Mouse (Mus musculus): ENCODE measurements around the gene Slc4a1ap. TPM values are rescaled to one million over a fixed set of nuclear protein-coding genes. Genes with fewer than 3 reads are reported as not detected.
"Not testable (repeated sequence)": the region's sequence is repeated elsewhere in the genome, so short reads cannot be mapped to it uniquely, and the experiment has no call there.

Slc4a1ap gene
- total and polyA plus RNA-seq, 3 experiments, result 20.7 to 54.4 (median 46.6) TPM

- Histone ChIP-seq H3K4me1 (ENCODE audit: insufficient read depth, low read depth, low read length) (peaks cover 24% of the 10 kb centered on the region), H3K36me3 (replicated peaks) (peaks cover 38% of the 10 kb centered on the region), H3K4me3 (ENCODE audit: low read depth, low read length) (peak within 1 kb of the TSS; percentile 85), H3K27me3 (ENCODE audit: insufficient read depth, low read length) (peaks cover 14% of the 10 kb centered on the region), H3K9me3 (replicated peaks) (0 out of 2 replicates have a peak, but pooled peaks cover 3% of the 10 kb centered on the region)
- DNase-seq (ENCODE audit: low spot score), result peak; percentile 100
- peak; percentile 100 for ATAC-seq (ENCODE audit: extremely low read depth, insufficient number of reproducible peaks, low FRiP score, poor library complexity, severe bottlenecking)
- no peak for TF ChIP-seq POLR2AphosphoS5 (IDR thresholded peaks at IDR 0.05; ENCODE audit: insufficient replicate concordance, low read depth, low read length)
- no peak for TF ChIP-seq TAL1 (conservative IDR thresholded peaks at IDR 0.05; ENCODE audit: low read depth, low read length)
- TF ChIP-seq GATA1 (IDR thresholded peaks at IDR 0.05; ENCODE audit: borderline replicate concordance, low read length), result no peak
- no peak for TF ChIP-seq CTCF (IDR thresholded peaks at IDR 0.05; ENCODE audit: low read depth, low read length)
- TF ChIP-seq GATA2 (IDR thresholded peaks at IDR 0.05; ENCODE audit: borderline replicate concordance, low read depth, low read length), result no peak
Observed at GRCm38 (mm10) chr5:31494513-31495297, 32.1 kb upstream of the Slc4a1ap start, which contains the start of gene Gpn1. Gpn1 (plus strand) TSS chr5:31494741.

GRCm38 (mm10) chr5:31504843-31505242, 22.0 kb upstream of the Slc4a1ap start:
- no peaks in the 10 kb centered on the region for H3K4me1 ChIP-seq (ENCODE audit: insufficient read depth, low read depth, low read length)
- no peak for ATAC-seq (ENCODE audit: extremely low read depth, insufficient number of reproducible peaks, low FRiP score, poor library complexity, severe bottlenecking)
- H3K27me3 ChIP-seq (ENCODE audit: insufficient read depth, low read length), result no peaks in the 10 kb centered on the region
- TF ChIP-seq CTCF (IDR thresholded peaks at IDR 0.05; ENCODE audit: low read depth, low read length) (no peak), POLR2AphosphoS5 (IDR thresholded peaks at IDR 0.05; ENCODE audit: insufficient replicate concordance, low read depth, low read length) (no peak), GATA1 (IDR thresholded peaks at IDR 0.05; ENCODE audit: borderline replicate concordance, low read length) (no peak), TAL1 (conservative IDR thresholded peaks at IDR 0.05; ENCODE audit: low read depth, low read length) (no peak), GATA2 (IDR thresholded peaks at IDR 0.05; ENCODE audit: borderline replicate concordance, low read depth, low read length) (no peak)
- H3K4me3 ChIP-seq (ENCODE audit: low read depth, low read length), result no peak overlapping the region
- DNase-seq (ENCODE audit: low spot score), result no peak
- peaks cover 93% of the 10 kb centered on the region for H3K36me3 ChIP-seq (replicated peaks)
- H3K9me3 ChIP-seq (replicated peaks), result no peaks in the 10 kb centered on the region

- peaks cover 29% of the 10 kb centered on the region for H3K4me1 ChIP-seq (ENCODE audit: insufficient read depth, low read depth, low read length)
- H3K27me3 ChIP-seq (ENCODE audit: insufficient read depth, low read length), result no peaks in the 10 kb centered on the region
- peaks cover 95% of the 10 kb centered on the region for H3K36me3 ChIP-seq (replicated peaks)
- H3K9me3 ChIP-seq (replicated peaks), result no peaks in the 10 kb centered on the region
- no peak overlapping the region for H3K4me3 ChIP-seq (ENCODE audit: low read depth, low read length)
- TF ChIP-seq TAL1 (conservative IDR thresholded peaks at IDR 0.05; ENCODE audit: low read depth, low read length) (no peak), CTCF (IDR thresholded peaks at IDR 0.05; ENCODE audit: low read depth, low read length) (no peak), POLR2AphosphoS5 (IDR thresholded peaks at IDR 0.05; ENCODE audit: insufficient replicate concordance, low read depth, low read length) (no peak), GATA1 (IDR thresholded peaks at IDR 0.05; ENCODE audit: borderline replicate concordance, low read length) (no peak), GATA2 (IDR thresholded peaks at IDR 0.05; ENCODE audit: borderline replicate concordance, low read depth, low read length) (no peak)
- ATAC-seq (ENCODE audit: extremely low read depth, insufficient number of reproducible peaks, low FRiP score, poor library complexity, severe bottlenecking) (0 out of 2 replicates have a peak, but pooled peaks have one; percentile 28), DNase-seq (ENCODE audit: low spot score) (peak; percentile 82)
Observed at GRCm38 (mm10) chr5:31512481-31512880, 14.3 kb upstream of the Slc4a1ap start.

- H3K4me1 ChIP-seq (ENCODE audit: insufficient read depth, low read depth, low read length), result peaks cover 23% of the 10 kb centered on the region
- H3K9me3 ChIP-seq (replicated peaks), result no peaks in the 10 kb centered on the region
- ATAC-seq (ENCODE audit: extremely low read depth, insufficient number of reproducible peaks, low FRiP score, poor library complexity, severe bottlenecking) (no peak), DNase-seq (ENCODE audit: low spot score) (no peak)
- no peak for TF ChIP-seq POLR2AphosphoS5 (IDR thresholded peaks at IDR 0.05; ENCODE audit: insufficient replicate concordance, low read depth, low read length)
- TF ChIP-seq CTCF (IDR thresholded peaks at IDR 0.05; ENCODE audit: low read depth, low read length), result no peak
- TF ChIP-seq TAL1 (conservative IDR thresholded peaks at IDR 0.05; ENCODE audit: low read depth, low read length), result no peak
- no peak for TF ChIP-seq GATA1 (IDR thresholded peaks at IDR 0.05; ENCODE audit: borderline replicate concordance, low read length)
- no peak for TF ChIP-seq GATA2 (IDR thresholded peaks at IDR 0.05; ENCODE audit: borderline replicate concordance, low read depth, low read length)
- peaks cover 85% of the 10 kb centered on the region for H3K36me3 ChIP-seq (replicated peaks)
- no peak overlapping the region for H3K4me3 ChIP-seq (ENCODE audit: low read depth, low read length)
- no peaks in the 10 kb centered on the region for H3K27me3 ChIP-seq (ENCODE audit: insufficient read depth, low read length)
Observed at GRCm38 (mm10) chr5:31520556-31520955, 6.2 kb upstream of the Slc4a1ap start.

- peak overlapping the region; percentile 98 for H3K4me3 ChIP-seq (ENCODE audit: low read depth, low read length)
- DNase-seq (ENCODE audit: low spot score) (no peak), ATAC-seq (ENCODE audit: extremely low read depth, insufficient number of reproducible peaks, low FRiP score, poor library complexity, severe bottlenecking) (no peak)
- peaks cover 37% of the 10 kb centered on the region for H3K4me1 ChIP-seq (ENCODE audit: insufficient read depth, low read depth, low read length)
- no peaks in the 10 kb centered on the region for H3K9me3 ChIP-seq (replicated peaks)
- TF ChIP-seq GATA1 (IDR thresholded peaks at IDR 0.05; ENCODE audit: borderline replicate concordance, low read length) (no peak), GATA2 (IDR thresholded peaks at IDR 0.05; ENCODE audit: borderline replicate concordance, low read depth, low read length) (no peak), TAL1 (conservative IDR thresholded peaks at IDR 0.05; ENCODE audit: low read depth, low read length) (no peak), POLR2AphosphoS5 (IDR thresholded peaks at IDR 0.05; ENCODE audit: insufficient replicate concordance, low read depth, low read length) (no peak)
- no peaks in the 10 kb centered on the region for H3K27me3 ChIP-seq (ENCODE audit: insufficient read depth, low read length)
- peaks cover 59% of the 10 kb centered on the region for H3K36me3 ChIP-seq (replicated peaks)
Observed at GRCm38 (mm10) chr5:31527117-31527680, 404 bp downstream of the Slc4a1ap start.

GRCm38 (mm10) chr5:31527707-31528106, 912 bp downstream of the Slc4a1ap start, which contains the start of gene Supt7l:
Supt7l (minus strand) TSS chr5:31527807.
- H3K4me1 ChIP-seq (ENCODE audit: insufficient read depth, low read depth, low read length), result peaks cover 34% of the 10 kb centered on the region
- peaks cover 59% of the 10 kb centered on the region for H3K36me3 ChIP-seq (replicated peaks)
- not testable (repeated sequence) for DNase-seq (ENCODE audit: low spot score)

More at GRCm38 (mm10) chr5:31527707-31528106, 912 bp downstream of the Slc4a1ap start, which contains the start of gene Supt7l:
- not testable (repeated sequence) for H3K27me3 ChIP-seq (ENCODE audit: insufficient read depth, low read length); H3K9me3 ChIP-seq (replicated peaks); ATAC-seq (ENCODE audit: extremely low read depth, insufficient number of reproducible peaks, low FRiP score, poor library complexity, severe bottlenecking)
- peak within 1 kb of the TSS; percentile 98 for H3K4me3 ChIP-seq (ENCODE audit: low read depth, low read length)
